Mouse (Mus musculus) left cerebral cortex, adult 18-20 months (tissue): ENCODE results near the gene Sf3a3. TPM values are rescaled to one million over a fixed set of nuclear protein-coding genes. Genes with fewer than 3 reads are reported as not detected.
A peak's percentile ranks its signal among the peaks of the same experiment; 100 is the strongest.

Experiments used
- DNase-seq, 2 experiments: peaks; one replicate each; pipeline ENCODE4 v3.0.0; 2021 to 2022; ENCODE audit warnings: low spot score in 2 of 2, mixed read lengths in 1 of 2
- total RNA-seq, 2 experiments: library from RNA; stranded (reverse); gene quantifications; 2 replicates each; pipeline ENCODE4 v1.2.3; 2021

Sf3a3 gene
- total RNA-seq, 2 experiments from 2014 or later, result 33.9 to 42.3 TPM

DNA sequence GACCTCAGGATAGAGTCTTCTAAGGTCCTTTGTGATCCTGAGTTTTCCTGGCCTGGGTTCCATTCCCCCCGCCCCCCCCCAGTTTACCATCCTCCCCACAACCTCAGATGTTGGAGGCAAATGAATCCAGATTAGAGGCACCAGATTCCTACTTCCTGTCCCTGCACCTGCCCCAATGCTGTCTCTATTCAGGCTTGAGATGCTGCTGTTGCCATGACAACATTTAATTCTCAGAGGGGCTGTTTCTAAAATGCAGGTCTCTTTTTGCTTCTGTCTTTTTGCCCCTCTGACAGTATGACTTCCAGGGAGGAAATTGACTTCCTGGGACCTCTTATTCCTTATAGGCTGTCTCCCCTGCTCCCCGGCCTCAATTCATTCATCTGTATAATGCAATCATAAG lies 22.4 kb downstream of the Sf3a3 start:
- no peak for DNase-seq

- no peak for DNase-seq
Measured at GRCm38 (mm10) chr4:124737486-124737885, 22.9 kb downstream of the Sf3a3 start.

DNA sequence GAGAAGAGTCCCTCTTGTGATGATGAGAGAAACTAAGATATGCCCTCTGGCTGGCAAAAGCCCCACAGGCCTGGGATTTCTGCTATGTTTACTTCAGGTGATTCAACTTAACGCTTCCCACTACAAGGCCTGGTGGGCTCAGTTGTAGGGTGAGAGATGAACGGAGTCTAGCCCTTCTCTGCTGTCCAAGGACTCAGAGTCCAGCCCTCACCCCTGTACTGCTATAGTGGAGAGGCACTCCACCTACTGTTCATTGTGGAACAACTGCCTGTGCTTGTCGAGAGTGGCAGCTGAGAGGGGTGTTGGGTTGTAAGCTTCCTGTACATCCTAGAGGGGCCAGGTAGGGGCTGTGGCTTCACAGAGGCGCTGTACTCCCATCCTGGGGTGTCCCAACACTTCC lies 23.4 kb downstream of the Sf3a3 start:
- no peak for DNase-seq

DNA sequence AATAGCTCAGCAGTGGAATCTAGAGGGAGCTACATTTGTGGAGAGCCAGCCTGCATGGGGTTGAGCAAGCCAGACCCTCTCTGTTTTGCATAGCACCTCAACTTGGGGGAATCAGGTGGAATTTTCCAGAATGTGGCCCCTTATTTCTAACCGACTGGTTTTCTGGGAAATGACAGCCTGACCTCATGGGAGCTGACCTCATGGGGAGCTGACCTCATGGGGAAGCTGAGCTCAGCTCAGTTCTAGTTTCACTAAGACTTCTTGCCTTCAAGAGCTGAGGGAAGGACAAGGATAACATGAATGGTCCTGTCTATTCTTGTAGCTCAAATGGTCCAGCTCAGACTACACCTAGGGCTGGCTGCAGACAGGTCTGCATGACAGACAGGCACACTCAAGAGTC lies 24.2 kb downstream of the Sf3a3 start:
- no peak for DNase-seq

DNA sequence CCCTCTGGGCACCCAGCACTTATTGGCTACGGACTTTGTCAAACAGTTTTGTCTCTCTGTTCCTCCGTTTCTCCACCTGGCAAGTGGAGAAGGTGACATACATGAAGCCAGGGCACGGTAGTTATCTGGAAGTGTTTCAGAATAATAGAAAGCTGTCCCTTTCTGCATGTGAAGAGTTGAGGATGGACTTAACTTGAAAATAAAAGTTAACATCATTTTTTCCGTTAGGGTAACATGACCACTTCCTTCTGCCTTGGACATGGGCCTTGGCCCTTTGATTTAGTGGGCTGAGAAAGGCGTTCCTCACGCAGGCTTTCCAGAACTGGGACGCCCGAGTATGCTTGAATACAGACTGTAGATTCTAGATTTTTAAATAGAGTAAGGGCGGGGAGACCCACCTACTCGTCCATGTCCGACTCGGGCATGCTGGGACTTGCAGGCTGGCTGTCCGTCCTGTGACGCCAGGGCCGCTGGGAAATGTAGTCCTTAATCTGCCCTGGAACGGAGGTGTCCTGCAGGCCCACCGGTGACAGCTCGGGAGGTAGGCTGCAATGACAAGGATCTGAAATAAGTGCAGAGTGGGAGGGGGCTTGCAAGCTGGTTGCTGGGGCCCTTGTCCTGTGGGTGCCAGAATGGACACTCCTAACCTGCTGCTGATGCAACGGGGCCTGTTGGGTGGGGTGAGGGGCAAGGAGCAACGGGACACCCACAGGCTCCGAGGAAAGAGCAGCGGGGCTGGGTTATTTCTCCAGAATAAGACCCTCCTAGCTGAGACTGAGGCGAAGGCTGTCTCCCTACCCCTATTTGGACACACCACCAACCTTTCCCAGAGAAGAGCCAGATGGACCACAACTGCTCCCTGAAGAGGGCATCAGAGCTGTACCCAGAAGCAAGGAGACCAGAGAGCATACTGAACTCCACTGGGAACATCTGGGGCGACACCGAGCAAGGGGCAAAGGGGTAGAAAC lies 27.1 kb downstream of the Sf3a3 start, which contains the start of gene Inpp5b:
Inpp5b (plus strand) TSS at position 475 of the 968 bp plus-strand sequence.
- peak; percentile 81 to 90 for DNase-seq

- peak in 1 of 2 experiments; percentile 23 for DNase-seq
Measured at GRCm38 (mm10) chr4:124742839-124743238, 28.3 kb downstream of the Sf3a3 start.

GRCm38 (mm10) chr4:124746577-124746976 lies 32.0 kb downstream of the Sf3a3 start:
- no peak for DNase-seq

- DNase-seq, result no peak
Measured at GRCm38 (mm10) chr4:124747851-124748250, 33.3 kb downstream of the Sf3a3 start.

DNA sequence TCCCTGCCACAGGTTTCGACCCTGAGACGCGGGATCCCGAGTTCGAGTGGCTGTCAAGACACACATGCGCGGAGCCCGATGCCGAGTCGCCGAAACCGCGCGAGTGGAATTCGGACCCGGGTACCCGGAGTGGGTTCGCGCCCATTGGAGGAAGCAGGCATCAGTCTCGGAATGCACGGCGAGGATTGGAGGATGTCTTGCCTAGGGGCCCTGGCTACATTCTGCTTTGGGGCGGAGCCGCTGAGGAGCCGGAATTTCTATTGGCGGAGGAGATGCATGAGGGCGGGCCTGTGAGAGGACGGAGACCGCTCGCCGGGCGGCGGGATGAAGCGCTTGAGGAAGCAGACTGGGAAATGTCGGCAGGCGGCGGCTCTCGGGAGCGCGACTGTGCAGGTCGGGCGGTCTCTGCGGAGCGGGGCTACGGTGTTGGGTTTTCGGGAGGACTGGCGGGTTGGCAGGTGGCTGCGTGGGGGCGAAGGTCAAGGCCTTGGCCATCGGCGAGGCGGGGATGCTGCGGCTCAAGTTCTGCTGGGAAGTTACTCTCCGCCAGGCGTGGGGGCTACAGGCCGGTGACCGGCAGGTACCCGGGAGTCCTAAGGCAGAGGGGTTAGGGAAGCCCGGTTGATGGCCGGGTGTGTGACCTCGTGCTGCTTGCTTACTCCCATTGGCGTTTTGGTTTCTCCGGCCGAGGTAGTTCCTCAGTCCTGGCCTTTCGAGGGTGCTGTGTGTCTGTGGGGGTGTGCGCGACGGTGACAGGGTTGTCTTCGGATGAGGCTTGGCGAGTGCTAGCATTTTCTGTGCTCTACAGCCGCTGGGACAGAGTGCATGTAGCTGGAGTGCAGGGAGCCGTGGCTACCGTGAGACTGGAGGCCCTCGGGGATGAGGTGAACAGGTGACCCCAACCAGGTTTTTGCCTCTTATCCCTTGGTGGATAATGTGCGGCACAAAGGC lies 37.0 kb downstream of the Sf3a3 start:
- DNase-seq, result peak; percentile 98 to 99

- no peak for DNase-seq
Measured at GRCm38 (mm10) chr4:124752281-124753199, 38.0 kb downstream of the Sf3a3 start.

- DNase-seq, result no peak
Measured at GRCm38 (mm10) chr4:124755526-124755925, 41.0 kb downstream of the Sf3a3 start.

GRCm38 (mm10) chr4:124759305-124759811 lies 44.8 kb downstream of the Sf3a3 start:
- DNase-seq, result no peak

GRCm38 (mm10) chr4:124761201-124761600 lies 46.6 kb downstream of the Sf3a3 start:
- DNase-seq, result no peak

- no peak for DNase-seq
Measured at GRCm38 (mm10) chr4:124762858-124763452, 48.4 kb downstream of the Sf3a3 start.

GRCm38 (mm10) chr4:124765802-124766565 lies 51.4 kb downstream of the Sf3a3 start:
- peak in 1 of 2 experiments; percentile 43 for DNase-seq

GRCm38 (mm10) chr4:124766566-124766940 lies 52.0 kb downstream of the Sf3a3 start:
- DNase-seq, result no peak

- peak; percentile 34 to 46 for DNase-seq
Measured at GRCm38 (mm10) chr4:124768963-124769591, 54.5 kb downstream of the Sf3a3 start.

- peak in 1 of 2 experiments; percentile 24 for DNase-seq
Measured at GRCm38 (mm10) chr4:124770624-124771023, 56.0 kb downstream of the Sf3a3 start.

DNA sequence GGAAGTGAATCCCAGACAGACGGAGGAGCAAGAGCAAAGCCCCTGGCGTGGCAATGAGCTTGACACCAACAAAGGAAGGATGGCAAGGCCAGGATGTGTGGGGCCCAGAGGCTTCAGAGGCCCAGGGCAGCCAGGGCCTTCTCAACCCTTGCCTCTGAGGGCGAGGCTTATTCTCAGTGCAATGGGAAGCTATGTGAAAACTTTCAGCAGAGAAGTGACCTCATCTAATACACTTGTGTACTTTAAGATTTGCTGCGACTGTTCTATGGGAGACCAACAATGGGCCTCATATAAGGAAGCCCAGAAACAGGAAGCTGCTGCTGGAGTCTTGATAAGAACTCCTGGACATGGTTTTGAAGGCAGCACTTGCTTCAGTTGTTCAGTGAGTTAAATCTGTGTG lies 57.5 kb downstream of the Sf3a3 start:
- DNase-seq, result no peak
